Mouse (Mus musculus) naive thymus-derived CD4-positive, alpha-beta T cell, adult 2 months (primary cell): ENCODE measurements at regions not wholly inside any gene's neighbourhood (a gene's known extent, or its start where the extent isn't known, plus 50 kb on each side); places are given as distances from the start of the nearest gene placed in this dataset.

ENCODE experiments used
- DNase-seq: peaks from one replicate; pipeline ENCODE4 v3.0.0-alpha.2; 2011; ENCODE audit warnings: low read depth

DNA sequence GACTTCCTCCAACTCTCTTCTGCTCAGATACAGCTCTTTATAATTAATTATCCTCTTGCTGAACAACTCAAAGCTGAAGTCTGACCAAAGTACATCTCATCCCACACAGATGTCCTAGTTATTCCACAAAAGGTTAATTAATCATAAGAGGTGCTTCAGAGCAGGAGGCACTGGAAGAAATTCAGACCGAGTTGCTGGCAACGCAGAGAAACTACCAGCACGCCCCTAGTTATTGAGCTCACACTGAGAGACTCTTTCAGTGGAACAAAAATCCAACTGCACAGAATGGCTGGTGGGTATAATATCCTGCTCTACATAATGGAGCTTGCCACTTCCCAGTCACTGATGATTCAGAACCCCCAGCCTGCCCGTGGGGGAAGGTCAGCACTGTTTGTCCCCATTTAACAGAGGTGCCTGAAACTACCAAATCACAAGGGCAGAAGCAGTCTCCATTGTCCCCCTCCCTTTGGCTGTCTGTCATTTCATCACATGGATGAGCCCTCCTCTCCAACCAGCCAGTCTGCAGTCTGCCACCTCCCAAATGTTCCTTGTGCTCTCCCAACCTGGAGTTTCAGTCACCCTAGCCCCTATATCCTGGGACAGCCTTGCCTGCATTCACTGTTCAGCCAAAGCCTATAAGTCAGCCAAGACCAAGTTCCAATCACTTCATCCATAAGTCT lies 170.3 kb upstream of the Creb1 start:
- no peak for DNase-seq

- no peak for DNase-seq
These were observed 189.2 kb upstream of the Creb1 start for GRCm38 (mm10) chr1:64343268-64343667.

- DNase-seq: no peak
These were observed 190.8 kb upstream of the Creb1 start for GRCm38 (mm10) chr1:64341596-64341995.

- DNase-seq: no peak
These were observed 193.9 kb upstream of the Creb1 start for GRCm38 (mm10) chr1:64338575-64338961.

DNA sequence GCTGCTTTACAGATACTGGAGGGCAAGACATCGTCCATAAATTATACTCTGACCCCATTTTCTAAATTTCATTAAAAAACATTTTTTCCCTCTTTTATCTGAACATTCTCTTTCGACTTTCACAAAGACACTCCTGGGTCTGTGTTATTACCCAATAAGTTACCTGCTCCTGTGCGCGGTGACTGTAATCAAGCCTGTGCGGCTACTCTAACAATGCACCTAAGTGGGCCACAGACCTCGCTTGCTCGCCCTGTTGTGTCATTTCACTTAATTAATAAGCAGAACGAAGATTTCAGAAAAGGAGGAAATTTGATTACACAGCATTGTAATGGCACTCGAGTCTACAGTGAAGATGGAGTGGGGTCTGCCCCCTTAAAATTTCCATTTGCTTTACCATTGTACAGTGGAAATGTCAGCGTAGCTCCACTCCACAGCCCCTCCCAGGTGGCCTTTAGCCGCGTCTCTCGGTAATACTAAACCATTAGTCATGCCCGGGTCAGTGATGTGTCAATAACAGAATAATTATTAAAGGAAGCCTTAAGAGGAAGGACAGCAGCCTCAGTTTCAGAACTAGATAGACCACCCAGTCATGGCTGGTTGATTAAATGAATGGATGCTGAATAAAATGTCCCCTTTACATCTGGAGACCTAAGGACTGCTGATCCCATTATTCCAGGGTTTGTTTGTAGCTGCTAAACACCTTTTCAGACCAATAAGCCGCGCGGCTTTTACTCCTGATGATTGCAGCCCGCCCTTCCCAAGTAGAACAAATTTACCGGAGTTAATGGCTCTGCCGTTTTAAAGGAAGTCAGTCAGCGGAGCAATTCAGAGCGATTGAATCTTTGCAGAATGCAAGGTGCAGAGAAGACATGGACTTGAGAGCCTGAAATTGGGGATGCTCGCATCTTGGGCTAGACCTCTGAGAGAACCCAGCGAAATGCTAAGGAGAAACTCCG lies 194.5 kb upstream of the Creb1 start:
- no peak for DNase-seq

DNA sequence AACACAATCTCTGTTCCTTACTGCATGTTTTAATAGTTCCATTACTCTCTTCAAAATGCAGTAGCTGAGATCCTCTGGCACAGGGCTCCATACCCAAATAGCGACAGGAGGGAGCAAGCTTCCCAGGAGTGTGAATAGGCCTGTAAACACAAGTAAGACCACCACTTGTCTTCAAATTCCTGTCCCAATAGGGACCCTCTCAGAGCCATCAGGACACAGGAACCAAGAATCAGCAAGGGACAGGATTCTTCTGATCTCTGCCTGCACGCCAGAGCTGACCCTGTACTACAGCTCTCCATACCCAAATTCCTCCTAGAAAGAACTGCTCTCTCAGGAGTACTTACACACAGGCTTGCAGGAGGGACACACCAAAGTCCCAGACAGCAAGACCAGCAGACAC lies 200.9 kb upstream of the Creb1 start:
- no peak for DNase-seq

- DNase-seq: no peak
These were observed 201.7 kb upstream of the Creb1 start for GRCm38 (mm10) chr1:64330721-64331120.

DNA sequence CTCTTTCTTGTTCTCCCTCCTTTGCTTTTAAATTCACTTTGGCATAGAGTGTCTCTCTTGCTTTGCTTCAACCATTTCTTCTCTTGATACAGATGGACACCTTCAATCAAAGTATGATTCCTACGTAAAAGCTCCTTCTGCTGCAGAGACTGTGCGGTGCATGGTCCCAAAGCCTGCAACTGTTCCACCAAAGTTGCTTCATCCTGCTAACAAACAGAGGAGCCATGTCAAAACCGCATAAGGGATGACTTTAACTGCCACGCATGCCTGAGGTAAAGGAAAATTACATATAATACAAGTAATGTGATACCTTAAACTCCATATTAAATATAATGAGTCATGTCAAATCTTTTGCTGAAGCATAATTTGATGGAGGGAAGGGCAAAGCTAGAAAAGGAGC lies 200.1 kb upstream of the Klf7 start:
- no peak for DNase-seq

GRCm38 (mm10) chr1:64319155-64319582 lies 197.1 kb upstream of the Klf7 start:
- DNase-seq: no peak

DNA sequence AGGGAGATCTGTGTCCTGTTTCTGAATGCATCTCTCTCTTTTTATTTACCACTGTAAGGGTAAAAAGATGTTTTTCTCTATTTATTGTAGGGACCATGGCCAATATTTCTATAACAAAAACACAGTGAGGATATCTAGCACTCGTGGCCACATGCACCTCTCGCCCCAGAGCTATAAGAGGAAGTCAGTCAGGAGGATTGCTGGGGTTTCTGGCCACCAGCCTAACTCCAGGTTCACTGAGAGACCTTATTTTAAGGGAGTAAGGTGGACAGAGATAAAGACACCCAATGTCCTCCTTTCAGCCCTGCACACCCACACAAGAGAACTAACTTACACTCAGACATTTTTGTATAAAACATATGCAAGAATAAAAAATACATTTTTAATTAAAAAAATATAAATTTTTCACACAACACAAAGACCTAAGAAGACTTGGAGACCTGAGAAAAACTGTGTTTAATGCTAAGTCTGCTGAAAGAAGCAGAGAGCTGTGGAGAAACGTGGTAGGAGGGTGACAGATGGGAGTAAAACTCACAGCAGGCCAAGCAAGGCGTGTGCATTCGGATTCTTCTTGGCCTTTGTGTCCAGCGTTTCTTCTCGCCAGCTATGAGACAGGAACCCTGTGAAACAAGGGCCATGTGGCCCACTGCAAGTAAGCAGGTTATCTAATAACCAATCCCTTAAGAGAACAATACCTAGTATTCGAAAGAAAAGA lies 196.5 kb upstream of the Klf7 start:
- DNase-seq: no peak

GRCm38 (mm10) chr1:64317032-64317636 lies 195.1 kb upstream of the Klf7 start:
- DNase-seq: no peak

DNA sequence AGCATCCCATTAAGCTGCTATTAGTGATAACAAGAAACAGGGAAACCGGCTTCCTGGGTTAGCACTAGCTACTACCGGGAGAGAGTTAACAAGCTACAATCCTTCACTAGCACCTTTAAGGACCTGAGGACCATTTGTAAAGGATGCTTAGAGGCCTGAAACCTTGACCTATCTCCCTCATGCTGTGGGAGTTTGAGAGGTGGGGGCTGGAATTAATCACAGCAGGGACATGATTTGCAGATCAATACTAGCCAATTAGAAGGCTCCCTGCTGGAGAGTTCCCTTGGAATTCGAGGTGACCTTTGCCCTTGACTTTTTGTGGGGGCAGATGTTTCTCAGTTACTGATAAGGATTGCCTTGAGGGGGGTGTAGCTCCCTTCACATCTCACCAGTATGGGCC lies 189.3 kb upstream of the Klf7 start:
- DNase-seq: no peak

- peak; percentile 52 for DNase-seq
These were observed 186.5 kb upstream of the Klf7 start for GRCm38 (mm10) chr1:64308560-64308959.

DNA sequence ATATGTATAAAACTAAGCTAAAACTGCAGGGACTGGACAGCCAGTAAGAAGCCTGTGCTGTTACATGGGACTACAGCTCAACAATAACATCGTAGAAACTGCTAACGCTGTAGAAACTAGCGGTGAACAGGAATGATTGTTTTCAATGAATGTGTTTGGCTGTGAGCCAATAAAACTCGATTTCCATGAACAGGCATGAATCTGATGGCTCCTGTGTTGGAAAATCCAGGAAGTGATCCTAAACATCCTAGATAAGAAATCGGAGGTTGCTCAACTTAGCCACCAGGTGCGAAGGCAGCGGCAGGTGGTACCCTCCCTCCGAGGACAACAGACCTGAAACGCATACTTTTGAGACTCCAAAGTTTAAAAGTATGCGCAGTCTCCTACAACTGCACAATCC lies 186.0 kb upstream of the Klf7 start:
- DNase-seq: no peak

DNA sequence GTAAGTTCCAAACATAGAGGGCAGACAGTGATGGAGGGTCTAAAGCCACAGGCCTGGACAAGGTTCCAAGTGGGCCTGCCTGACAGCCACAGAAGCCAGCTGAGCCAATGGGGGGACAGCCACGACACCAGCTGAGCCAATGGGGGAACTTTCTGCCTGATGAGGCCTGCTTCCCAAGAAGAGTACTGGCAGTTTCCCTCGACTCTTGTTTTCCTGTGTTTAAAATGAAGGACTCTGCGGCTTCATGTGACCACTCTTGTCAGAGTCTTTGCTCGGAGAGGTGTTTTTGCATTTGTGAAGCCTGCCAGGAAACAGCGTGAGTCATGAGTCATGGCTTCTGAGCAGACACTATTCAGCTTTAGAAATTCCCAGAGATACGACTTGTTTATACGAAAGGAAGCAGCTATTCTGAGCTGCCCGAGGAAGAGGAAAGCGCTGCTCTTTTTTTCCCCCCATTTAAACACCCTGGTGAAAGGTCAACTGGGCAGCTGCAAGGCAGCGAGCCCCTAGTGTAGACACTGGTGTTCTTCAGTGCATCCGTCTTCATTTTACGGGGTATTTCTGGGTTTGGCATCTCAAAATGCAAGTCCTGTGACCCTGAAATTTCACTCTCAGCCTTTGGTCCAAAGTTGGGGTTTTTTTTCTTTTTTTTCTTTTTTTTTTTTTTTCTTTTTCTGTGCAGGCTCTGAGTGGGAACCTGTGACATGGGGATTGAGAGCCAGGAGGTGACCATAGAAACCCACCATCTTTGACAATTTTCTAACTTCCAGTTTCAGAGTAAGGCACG lies 183.5 kb upstream of the Klf7 start:
- DNase-seq: no peak

GRCm38 (mm10) chr1:64302833-64303358 lies 180.8 kb upstream of the Klf7 start:
- peak; percentile 69 for DNase-seq

GRCm38 (mm10) chr1:64301530-64302061 lies 179.5 kb upstream of the Klf7 start:
- no peak for DNase-seq

- DNase-seq: peak; percentile 41
These were observed 179.0 kb upstream of the Klf7 start for GRCm38 (mm10) chr1:64300951-64301529.

- DNase-seq: no peak
These were observed 176.9 kb upstream of the Klf7 start for GRCm38 (mm10) chr1:64298950-64299349.

GRCm38 (mm10) chr1:64298188-64298587 lies 176.1 kb upstream of the Klf7 start:
- DNase-seq: no peak

GRCm38 (mm10) chr1:64297343-64297742 lies 175.3 kb upstream of the Klf7 start:
- DNase-seq: no peak
